Mouse (Mus musculus): ENCODE data around the gene Slc34a1.

DNA sequence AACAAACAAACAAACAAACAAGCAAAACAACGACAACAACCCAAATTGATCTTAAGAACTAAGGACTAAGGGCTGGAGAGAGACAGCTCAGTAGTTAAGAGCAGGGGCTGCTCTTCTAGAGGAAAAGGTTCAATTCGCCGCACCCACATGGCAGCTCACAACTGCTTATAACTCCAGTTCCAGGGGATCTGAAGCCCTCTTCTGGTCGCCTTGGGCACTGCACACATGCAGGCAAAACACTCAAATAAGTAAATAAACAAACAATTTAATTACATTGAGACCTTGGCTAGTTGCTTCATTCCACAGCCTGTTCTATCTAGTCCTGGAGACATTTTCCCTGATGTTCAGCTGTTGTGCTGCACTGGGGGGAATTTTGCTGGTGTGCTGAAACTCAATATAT, 5.1 kb upstream of the Slc34a1 start:
- TF ChIP-seq POLR2A (IDR thresholded peaks at IDR 0.05; ENCODE audit: extremely low read depth, insufficient read depth, low read length) (no peak), CTCF (IDR thresholded peaks at IDR 0.05; ENCODE audit: low read depth, low read length) (peak; percentile 52)

Data from liver, adult 2 months (tissue).